ENCODE assay signal across 11 mouse cellular contexts in the genomic region with DNA sequence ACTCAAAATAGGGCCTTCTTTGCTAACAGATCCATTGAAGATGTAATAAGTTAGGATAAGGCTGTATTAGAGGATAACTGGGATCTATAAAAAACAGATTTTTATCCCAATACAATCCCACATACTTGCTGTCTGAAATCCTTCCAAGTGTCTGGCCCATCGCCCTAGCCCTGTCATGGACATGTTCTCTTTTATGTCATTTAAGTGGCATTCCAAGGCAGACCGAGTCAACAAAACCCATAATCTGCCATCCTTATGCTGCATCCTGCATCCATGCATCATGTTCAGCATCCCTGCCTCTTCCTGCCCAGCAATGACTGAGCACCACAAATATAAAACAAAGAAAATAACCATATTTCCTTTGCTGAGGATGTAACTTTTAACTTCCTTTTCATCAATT.
"Had no signal": no experiment of that assay in that cellular context is flagged by ENCODE, and none has a peak within 500 bp of the region (broad histone marks: within the 10 kb centered on the region; RNA-seq: fewer than 3 reads in every experiment).

No protein-coding gene starts in this region.

- H3K27me3 ChIP-seq: liver, embryonic 13.5 days; midbrain, embryonic 12.5 days; neural tube, embryonic 13.5 days had no signal

- H3K36me3 ChIP-seq: liver, embryonic 13.5 days; midbrain, embryonic 12.5 days; neural tube, embryonic 13.5 days had no signal

- H3K4me2 ChIP-seq: liver, embryonic 13.5 days; midbrain, embryonic 12.5 days; neural tube, embryonic 13.5 days had no signal

- H3K4me3 ChIP-seq: liver, embryonic 13.5 days; midbrain, embryonic 12.5 days; myocyte; neural tube, embryonic 13.5 days had no signal

- H3K9ac ChIP-seq: liver, embryonic 13.5 days; midbrain, embryonic 12.5 days; neural tube, embryonic 13.5 days had no signal

- H3K9me3 ChIP-seq: liver, embryonic 13.5 days; midbrain, embryonic 12.5 days; neural tube, embryonic 13.5 days had no signal

- H3K27ac ChIP-seq: kidney, postnatal 0 days; liver, embryonic 13.5 days; midbrain, embryonic 12.5 days; neural tube, embryonic 13.5 days had no signal

- H3K4me1 ChIP-seq: midbrain, embryonic 12.5 days; neural tube, embryonic 13.5 days had no signal

- DNase-seq: liver, embryonic 13.5 days; lung, adult 2 months; lung, postnatal 14 days; lung, postnatal 4 days; retina, postnatal 1 day; thymus, adult 18-20 months; thymus, postnatal 36 days had no signal
